Mouse (Mus musculus) lung, embryonic 14.5 days (tissue): ENCODE results near the gene Ltb. TPM values are rescaled to one million over a fixed set of nuclear protein-coding genes. Genes with fewer than 3 reads are reported as not detected.

Experiments used
- ATAC-seq: fragments of 200-750 bp; cut with Nextera tagmentation; 2 replicates; pipeline ENCODE4 v1.8.0; 2017; ENCODE audit warnings: mild to moderate bottlenecking, moderate TSS enrichment, moderate library complexity; ENCODE audit not compliant: insufficient read depth
- DNase-seq: peaks from one replicate; pipeline ENCODE4 v3.0.0-alpha.2; 2015
- H3K27ac ChIP-seq: fragments of 300-500 bp; sonication (generic); 2 replicates; pipeline ENCODE4 v1.5.1; 2014; ENCODE audit warnings: low read depth, mild to moderate bottlenecking, moderate library complexity
- H3K27me3 ChIP-seq: fragments of 300-500 bp; sonication (generic); 2 replicates; pipeline ENCODE4 v1.6.1; 2014; ENCODE audit warnings: low read length, control low read depth; ENCODE audit not compliant: insufficient read depth
- H3K36me3 ChIP-seq: fragments of 300-500 bp; sonication (generic); 2 replicates; pipeline ENCODE4 v1.6.1; 2014; ENCODE audit warnings: control low read depth; ENCODE audit not compliant: insufficient read depth
- H3K4me1 ChIP-seq: fragments of 300-500 bp; sonication (generic); 2 replicates; pipeline ENCODE4 v1.6.1; 2014; ENCODE audit warnings: antibody characterized with exemption, control low read depth; ENCODE audit not compliant: insufficient read depth
- H3K4me2 ChIP-seq: fragments of 300-500 bp; sonication (generic); 2 replicates; pipeline ENCODE4 v1.6.1; 2014; ENCODE audit warnings: mild to moderate bottlenecking
- H3K4me3 ChIP-seq: fragments of 300-500 bp; sonication (generic); 2 replicates; pipeline ENCODE4 v1.5.1; 2014; ENCODE audit warnings: low read depth, low read length
- H3K9ac ChIP-seq: fragments of 300-500 bp; sonication (generic); 2 replicates; pipeline ENCODE4 v1.6.1; 2014
- H3K9me3 ChIP-seq: fragments of 300-500 bp; sonication (generic); 2 replicates; pipeline ENCODE4 v1.6.1; 2016; ENCODE audit warnings: low read depth, low read length, control low read depth
- CTCF ChIP-seq: IDR thresholded peaks from 2 replicates; pipeline ENCODE4 v1.5.1; 2016; ENCODE audit warnings: antibody characterized with exemption, low read depth
- WGBS: fragments of 180-500 bp; shearing (Covaris S2); extraction: QIAGEN DNeasy Blood & Tissue Kit; methylation state at CpG from one replicate; pipeline ENCODE4 v1.1.7; 2014; 5-methylcytosine and 5-hydroxymethylcytosine counted together
- polyA plus RNA-seq: library from polyadenylated mRNA; unstranded; fragments of >200 nt; fragmentation: Nextera tagmentation; extraction: Ambion mirVana; gene quantifications from 2 replicates; pipeline ENCODE4 v1.2.1, GENCODE M21; 2014

Ltb gene
- polyA plus RNA-seq, 1 experiment from 2014 or later: not detected

DNA sequence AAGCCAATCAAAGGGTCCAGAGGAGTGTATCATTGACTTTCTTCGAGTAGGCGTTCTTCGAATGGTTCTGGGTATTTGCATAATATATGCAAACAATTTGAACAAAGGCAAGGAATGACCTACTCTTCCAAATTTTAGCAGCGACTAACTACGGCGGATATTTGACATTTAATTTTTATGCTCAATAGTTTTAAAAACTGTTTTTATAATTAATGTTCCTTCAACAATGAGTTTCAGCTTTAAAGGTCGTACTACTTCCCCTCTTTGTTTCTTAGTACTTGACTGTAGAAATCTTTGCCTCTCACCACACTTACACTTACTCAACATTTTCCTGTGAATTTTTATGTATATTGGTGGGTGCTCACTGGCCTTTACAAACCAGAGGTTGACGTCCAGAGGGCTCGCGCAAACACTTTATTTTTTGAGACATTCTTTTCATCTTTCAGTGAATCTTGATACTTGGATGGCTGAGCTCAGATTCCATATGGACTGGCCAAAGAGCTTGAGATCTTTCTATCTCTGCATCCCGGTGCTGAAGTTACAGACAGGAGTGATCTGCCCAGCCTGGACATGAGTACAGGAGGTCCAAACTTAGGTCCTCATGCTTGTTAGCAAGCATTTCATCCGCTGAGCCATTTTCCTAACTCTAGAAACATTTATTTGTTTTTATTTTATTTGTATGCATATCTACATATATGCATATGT, 28.6 kb upstream of the Ltb start:
- ATAC-seq (peak; percentile 85), DNase-seq (peak; percentile 40)
- no peaks in the 10 kb centered on the region for H3K27me3 ChIP-seq
- TF ChIP-seq CTCF: no peak
- peak overlapping the region; percentile 56 for H3K9ac ChIP-seq
- no peaks in the 10 kb centered on the region for H3K9me3 ChIP-seq
- H3K4me3 ChIP-seq: peak overlapping the region; percentile 100
- H3K27ac ChIP-seq: peak overlapping the region; percentile 99
- WGBS: 19% methylated on average over 12 of the region's 12 CpGs
- peak overlapping the region; percentile 76 for H3K4me2 ChIP-seq
- H3K36me3 ChIP-seq: peaks cover 24% of the 10 kb centered on the region
- H3K4me1 ChIP-seq: peaks cover 13% of the 10 kb centered on the region; the same call in 1 of the 2 replicates

DNA sequence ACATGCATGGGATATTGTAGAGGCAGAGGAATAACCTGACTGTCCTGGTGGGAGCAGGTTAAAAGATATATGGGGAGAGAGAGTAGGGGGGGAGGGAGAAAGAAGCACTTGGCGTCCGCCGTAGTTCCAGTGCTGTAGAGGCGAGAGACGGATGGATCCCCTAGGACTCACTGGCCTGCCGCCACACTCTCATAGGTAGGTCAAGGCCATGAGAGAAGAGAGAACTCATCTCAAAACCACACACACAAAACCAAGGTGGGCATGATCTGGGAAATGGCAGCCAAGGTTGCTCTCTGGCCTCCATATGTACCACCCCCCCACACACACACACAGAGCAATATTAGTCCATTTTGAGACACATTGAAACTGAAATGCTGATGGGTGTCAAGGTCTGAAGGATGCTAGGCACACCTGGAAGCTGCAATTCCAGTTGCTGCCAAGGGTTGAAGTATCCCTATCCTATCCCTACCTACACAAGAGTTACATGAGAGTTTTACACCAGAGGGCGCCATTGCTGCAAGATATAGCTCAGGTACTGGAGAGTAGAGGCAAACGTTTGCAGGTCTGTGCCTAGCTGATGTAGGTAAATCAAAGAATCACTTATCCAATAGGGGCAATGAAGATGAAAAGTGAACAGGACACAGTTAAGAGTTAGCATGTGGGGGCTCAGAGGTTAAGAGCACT, 27.7 kb upstream of the Ltb start:
- TF ChIP-seq CTCF: peak; percentile 74
- peak overlapping the region; percentile 76 for H3K4me2 ChIP-seq
- no peak overlapping the region for H3K9ac ChIP-seq
- DNase-seq: peak; percentile 86
- H3K9me3 ChIP-seq: no peaks in the 10 kb centered on the region
- 69% methylated on average over 8 of the region's 8 CpGs for WGBS
- peaks cover 13% of the 10 kb centered on the region; the same call in 1 of the 2 replicates for H3K4me1 ChIP-seq
- H3K27ac ChIP-seq: peak overlapping the region; percentile 99
- H3K36me3 ChIP-seq: peaks cover 15% of the 10 kb centered on the region
- peak overlapping the region; percentile 100; the same call in 1 of the 2 replicates for H3K4me3 ChIP-seq
- no peaks in the 10 kb centered on the region for H3K27me3 ChIP-seq
- no peak for ATAC-seq

DNA sequence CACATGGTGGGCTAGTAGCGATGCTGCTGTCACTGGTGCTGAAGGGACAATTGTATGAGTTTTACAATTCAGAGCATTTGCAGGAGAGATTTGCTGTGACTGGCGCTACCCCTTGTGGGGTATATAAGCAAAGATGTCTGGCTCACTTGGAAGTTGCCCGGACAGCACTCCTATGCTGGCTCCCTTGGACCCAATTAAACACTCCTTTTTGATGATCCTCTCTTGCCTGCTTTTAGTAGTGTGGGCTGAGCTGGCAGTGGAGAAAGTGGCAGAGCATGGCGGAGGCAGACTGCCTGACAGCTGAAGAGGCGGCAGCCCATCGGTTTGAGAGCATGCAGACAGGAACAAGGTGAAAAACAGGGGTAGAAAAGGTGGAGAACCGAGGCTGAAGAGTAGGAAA, 26.4 kb upstream of the Ltb start:
- WGBS: 78% methylated on average over 7 of the region's 7 CpGs
- Histone ChIP-seq H3K4me3 (no peak overlapping the region), H3K27ac (no peak overlapping the region), H3K9ac (no peak overlapping the region), H3K36me3 (0 out of 2 replicates have a peak, but pooled peaks cover 2% of the 10 kb centered on the region), H3K4me2 (no peak overlapping the region), H3K4me1 (peaks cover 9% of the 10 kb centered on the region; the same call in 1 of the 2 replicates), H3K27me3 (no peaks in the 10 kb centered on the region), H3K9me3 (no peaks in the 10 kb centered on the region)
- no peak for TF ChIP-seq CTCF
- ATAC-seq: no peak
- DNase-seq: no peak

DNA sequence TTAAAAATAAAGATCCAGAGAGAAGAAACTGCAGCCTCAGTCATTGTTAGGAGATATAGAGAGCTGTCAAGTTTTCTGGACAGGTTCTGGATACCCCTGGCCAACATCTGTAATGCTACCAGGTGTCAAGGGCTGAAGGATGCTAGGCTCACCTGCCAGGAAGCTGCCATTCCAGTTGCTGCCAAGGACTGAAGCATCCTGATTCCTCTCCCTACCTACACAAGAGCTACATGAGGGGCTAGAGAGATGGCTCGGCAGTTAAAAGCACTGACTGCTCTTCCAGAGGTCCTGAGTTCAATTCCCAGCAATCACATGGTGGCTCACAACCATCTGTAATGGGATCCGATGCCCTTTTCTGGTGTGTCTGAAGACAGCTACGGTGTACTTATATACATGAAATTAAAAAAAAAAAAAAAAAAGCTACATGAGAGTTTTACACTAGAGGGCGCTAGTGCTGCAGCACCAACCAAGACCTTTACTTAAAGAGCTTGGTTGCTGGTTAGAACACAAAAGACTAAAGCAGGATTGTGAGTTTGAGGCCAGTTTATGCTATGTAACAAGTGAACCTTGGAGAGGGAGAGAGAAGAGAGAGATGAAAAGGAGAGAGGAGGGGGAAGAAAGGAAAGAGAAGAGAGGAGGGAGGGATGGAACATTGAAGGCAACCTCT, 25.6 kb upstream of the Ltb start:
- peak; percentile 92 for DNase-seq
- Histone ChIP-seq H3K9me3 (no peaks in the 10 kb centered on the region), H3K36me3 (no peaks in the 10 kb centered on the region), H3K4me2 (no peak overlapping the region), H3K27me3 (no peaks in the 10 kb centered on the region), H3K4me1 (peaks cover 7% of the 10 kb centered on the region; the same call in 1 of the 2 replicates), H3K4me3 (no peak overlapping the region), H3K9ac (no peak overlapping the region), H3K27ac (no peak overlapping the region)
- 10% methylated on average over 4 of the region's 4 CpGs for WGBS
- ATAC-seq: no peak
- peak; percentile 74 for TF ChIP-seq CTCF

DNA sequence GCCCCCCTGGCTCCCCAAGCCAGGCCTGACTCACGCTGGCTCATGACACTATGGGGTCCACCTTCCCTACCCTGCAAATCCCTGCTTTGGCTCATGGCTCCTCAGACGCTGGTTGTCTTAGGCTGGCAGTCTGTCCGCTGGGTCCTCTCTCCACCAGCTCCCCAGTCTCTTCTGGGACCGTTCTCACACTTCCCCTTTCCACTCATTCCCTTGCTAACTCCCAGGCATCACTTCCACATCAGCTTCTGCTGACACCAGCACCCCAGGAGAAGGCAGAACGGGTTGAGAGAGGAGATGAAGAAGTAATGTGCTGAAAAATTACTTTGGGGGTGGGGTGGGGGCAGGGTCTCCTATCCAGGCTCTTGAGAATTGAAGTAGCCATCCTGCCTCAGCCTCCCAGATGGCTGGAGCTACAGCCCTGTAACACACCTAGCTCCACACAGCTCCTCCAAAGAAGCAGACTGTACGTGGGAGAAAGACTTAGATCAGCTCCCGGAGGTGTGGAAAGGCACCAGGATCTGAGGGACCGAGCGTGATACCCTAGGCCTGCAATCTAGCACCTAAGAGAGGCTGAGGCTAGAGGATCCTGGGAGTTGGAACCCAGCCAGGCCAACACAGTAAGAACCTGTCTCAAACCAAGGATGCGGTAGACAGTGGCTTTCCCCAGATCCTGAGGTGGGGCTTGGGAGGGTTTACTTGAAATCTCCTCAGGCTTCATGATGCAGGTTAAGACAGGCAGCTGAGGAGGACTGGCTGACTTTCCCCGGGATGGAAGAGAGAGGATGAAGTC, 21.6 kb upstream of the Ltb start:
- DNase-seq: no peak
- no peaks in the 10 kb centered on the region for H3K27me3 ChIP-seq
- H3K9ac ChIP-seq: no peak overlapping the region; the same call in 1 of the 2 replicates
- H3K4me2 ChIP-seq: no peak overlapping the region
- no peaks in the 10 kb centered on the region for H3K36me3 ChIP-seq
- no peaks in the 10 kb centered on the region for H3K4me1 ChIP-seq
- WGBS: 55% methylated on average over 11 of the region's 11 CpGs
- no peak for TF ChIP-seq CTCF
- no peak overlapping the region for H3K27ac ChIP-seq
- H3K4me3 ChIP-seq: no peak overlapping the region
- no peaks in the 10 kb centered on the region for H3K9me3 ChIP-seq
- ATAC-seq: no peak

DNA sequence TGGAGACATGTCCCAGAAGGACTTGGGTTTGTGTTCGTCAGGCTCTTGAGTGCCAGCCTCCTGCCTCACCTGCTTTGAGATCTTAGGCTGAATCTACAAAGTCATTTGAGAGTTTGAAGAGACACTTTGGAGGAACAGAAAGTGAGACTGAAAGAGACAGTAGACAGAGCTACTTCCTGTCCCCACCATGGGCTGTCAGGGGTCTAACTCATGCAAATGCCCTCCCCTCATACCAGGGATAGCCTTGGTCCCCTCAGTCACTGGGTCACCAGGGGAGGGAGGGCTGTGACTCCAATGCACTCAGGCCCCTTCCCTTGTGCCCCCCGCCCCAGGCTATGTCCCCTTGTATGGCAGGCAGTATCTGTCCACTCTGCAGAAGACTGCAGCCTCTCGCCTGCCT, 20.9 kb upstream of the Ltb start:
- no peak overlapping the region for H3K4me2 ChIP-seq
- 67% methylated on average over 3 of the region's 3 CpGs for WGBS
- no peak overlapping the region for H3K27ac ChIP-seq
- no peak overlapping the region for H3K4me3 ChIP-seq
- no peaks in the 10 kb centered on the region for H3K4me1 ChIP-seq
- no peak for DNase-seq
- H3K9me3 ChIP-seq: no peaks in the 10 kb centered on the region
- no peaks in the 10 kb centered on the region for H3K27me3 ChIP-seq
- no peak overlapping the region for H3K9ac ChIP-seq
- H3K36me3 ChIP-seq: no peaks in the 10 kb centered on the region
- TF ChIP-seq CTCF: no peak
- ATAC-seq: no peak
